Comparison of ENCODE assay signal across 16 mouse cellular contexts in the genomic region with DNA sequence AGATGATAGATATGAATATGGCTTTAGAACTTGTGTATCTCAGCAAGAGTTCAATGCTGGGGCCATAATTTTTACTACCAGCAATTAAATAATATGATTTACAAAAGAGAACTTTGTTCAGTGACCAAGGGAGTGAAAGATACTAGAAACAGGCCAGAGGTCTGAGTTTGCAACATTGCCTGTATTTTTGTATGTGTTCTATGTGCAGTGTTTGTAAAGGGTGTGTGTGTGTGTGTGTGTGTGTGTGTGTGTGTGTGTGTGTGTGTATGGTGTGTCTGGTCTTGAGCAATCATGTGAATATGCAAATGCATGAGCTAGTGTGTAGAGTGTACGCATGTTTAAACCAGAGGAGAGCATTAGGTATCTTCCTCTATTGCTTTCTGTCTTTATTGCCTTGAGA.
"Had no signal": no experiment of that assay in that cellular context is flagged by ENCODE, and none has a peak within 500 bp of the region (broad histone marks: within the 10 kb centered on the region; RNA-seq: fewer than 3 reads in every experiment).

No protein-coding gene starts in this region.

- H3K36me3 ChIP-seq: neural tube, embryonic 12.5 days; neural tube, embryonic 13.5 days; neural tube, embryonic 15.5 days; stomach, embryonic 15.5 days had no signal

- H3K27ac ChIP-seq: neural tube, embryonic 12.5 days; neural tube, embryonic 13.5 days; neural tube, embryonic 15.5 days; stomach, embryonic 15.5 days; stomach, postnatal 0 days had no signal

- DNase-seq: retina, postnatal 1 day; right cerebral cortex, adult 18-20 months; right cerebral cortex, postnatal 14 days; right cerebral cortex, postnatal 25 days; spleen, adult 18-20 months; thymus, adult 18-20 months; thymus, adult 2 months; thymus, postnatal 14 days; thymus, postnatal 25 days; thymus, postnatal 36 days; thymus, postnatal 4 days had no signal

- H3K27me3 ChIP-seq: neural tube, embryonic 12.5 days; neural tube, embryonic 13.5 days; neural tube, embryonic 15.5 days; stomach, embryonic 15.5 days had no signal

- H3K4me3 ChIP-seq: neural tube, embryonic 12.5 days; neural tube, embryonic 13.5 days; neural tube, embryonic 15.5 days; stomach, embryonic 15.5 days had no signal

- H3K9ac ChIP-seq: neural tube, embryonic 12.5 days; neural tube, embryonic 13.5 days; neural tube, embryonic 15.5 days; stomach, embryonic 15.5 days had no signal

- H3K9me3 ChIP-seq: neural tube, embryonic 12.5 days; neural tube, embryonic 13.5 days; neural tube, embryonic 15.5 days; stomach, embryonic 15.5 days had no signal

- H3K4me1 ChIP-seq: neural tube, embryonic 12.5 days; neural tube, embryonic 13.5 days; neural tube, embryonic 15.5 days; stomach, embryonic 15.5 days had no signal

- H3K4me2 ChIP-seq: neural tube, embryonic 12.5 days; neural tube, embryonic 13.5 days; neural tube, embryonic 15.5 days; stomach, embryonic 15.5 days had no signal
